14 mouse cellular contexts compared by ENCODE assay signal in genomic region chr7:75498627-75499026, GRCm38 (mm10). TPM values are rescaled to one million over a fixed set of nuclear protein-coding genes. Genes with fewer than 3 reads are reported as not detected.
DNase-seq lines count a peak whose midpoint lies in the region; ATAC-seq and TF ChIP-seq lines count a peak whose summit lies in the region.
"Had no signal": no experiment of that assay in that cellular context is flagged by ENCODE, and none has a peak within 500 bp of the region (broad histone marks: within the 10 kb centered on the region; RNA-seq: fewer than 3 reads in every experiment).

No protein-coding gene starts in this region.

- no peaks in the 10 kb centered on the region for H3K27me3 ChIP-seq in heart, embryonic 15.5 days
- H3K27me3 ChIP-seq in small intestine, adult 2 months (ENCODE audit: control insufficient read depth, insufficient read depth, low read length): no peaks in the 10 kb centered on the region
- H3K27me3 ChIP-seq in limb, embryonic 10.5 days (ENCODE audit: low read depth, poor library complexity, severe bottlenecking): no peaks in the 10 kb centered on the region

- H3K9me3 ChIP-seq in heart, embryonic 15.5 days (replicated peaks): no peaks in the 10 kb centered on the region
- H3K9me3 ChIP-seq in limb, embryonic 10.5 days (replicated peaks): no peaks in the 10 kb centered on the region

- no peak overlapping the region for H3K4me2 ChIP-seq in heart, embryonic 15.5 days

- H3K36me3 ChIP-seq in heart, embryonic 15.5 days: no peaks in the 10 kb centered on the region
- no peaks in the 10 kb centered on the region for H3K36me3 ChIP-seq in small intestine, adult 2 months (ENCODE audit: control insufficient read depth, insufficient read depth, low read length)
- H3K36me3 ChIP-seq in limb, embryonic 10.5 days: no peaks in the 10 kb centered on the region

- intact Hi-C loops in heart, postnatal 36 days (cut with DNase I): loop anchor here (5.0 kb wide), 1 partner anchor 41 kb away; the partner anchor contains the start of gene Akap13
- intact Hi-C loops in left cerebral cortex, postnatal 10 days (cut with DNase I): no loop called here

- peaks cover 49% of the 10 kb centered on the region for H3K4me1 ChIP-seq in heart, embryonic 15.5 days (replicated peaks)
- peaks cover 27% of the 10 kb centered on the region; the same call in 1 of the 2 replicates for H3K4me1 ChIP-seq in small intestine, adult 2 months (ENCODE audit: control insufficient read depth, insufficient read depth, insufficient read length, low read length)
- 0 out of 2 replicates have a peak, but pooled peaks cover 3% of the 10 kb centered on the region for H3K4me1 ChIP-seq in limb, embryonic 10.5 days

- no peak overlapping the region for H3K4me3 ChIP-seq in heart, embryonic 15.5 days
- no peak overlapping the region for H3K4me3 ChIP-seq in small intestine, adult 2 months (ENCODE audit: low read depth, low read length)
- no peak overlapping the region for H3K4me3 ChIP-seq in limb, embryonic 10.5 days

- peak; percentile 24 to 46 for DNase-seq in heart, adult 9 months (ENCODE audit: low spot score in 2 of 2)
- no peak for DNase-seq in heart, postnatal 36 days
- peak; percentile 86 for DNase-seq in kidney, adult 9 months
- no peak for DNase-seq in limb, embryonic 10.5 days (ENCODE audit: low spot score)
- no peak for DNase-seq in left cerebral cortex, postnatal 10 days (ENCODE audit: extremely low spot score in 1 of 2, low spot score in 2 of 2)
- DNase-seq: adrenal gland, adult 2 months; B cell, adult 2 months; lung, postnatal 14 days; right cerebral cortex, postnatal 25 days had no signal

- TF ChIP-seq POLR2A in small intestine, adult 2 months (IDR thresholded peaks at IDR 0.05; ENCODE audit: low read depth, low read length): no peak

- no peak overlapping the region for H3K9ac ChIP-seq in heart, embryonic 15.5 days

- 32% methylated on average over 5 of the region's 5 CpGs for WGBS in heart, embryonic 15.5 days
- WGBS in small intestine, adult 2 months: 13% methylated on average over 5 of the region's 5 CpGs
- 83% methylated on average over 5 of the region's 5 CpGs for WGBS in limb, embryonic 10.5 days

- H3K27ac ChIP-seq in heart, embryonic 15.5 days: peak overlapping the region; percentile 9
- H3K27ac ChIP-seq in small intestine, adult 2 months (ENCODE audit: insufficient read depth, low read depth, low read length): peak overlapping the region; percentile 76
- no peak overlapping the region for H3K27ac ChIP-seq in limb, embryonic 10.5 days

- no peak for TF ChIP-seq CTCF in small intestine, adult 2 months (IDR thresholded peaks at IDR 0.05; ENCODE audit: extremely low read depth, insufficient read length, insufficient replicate concordance, low read depth, low read length)

- no peak for ATAC-seq in heart, embryonic 15.5 days (replicated peaks; ENCODE audit: insufficient number of reproducible peaks, insufficient read depth, low FRiP score, low read depth)
- ATAC-seq in granulocyte monocyte progenitor cell, adult 5-6 weeks (replicated peaks; ENCODE audit: poor library complexity, severe bottlenecking): no peak
- ATAC-seq: hindbrain, embryonic 16.5 days; midbrain, embryonic 16.5 days had no signal

RNA-seq across cellular contexts. Expression of gene Akap13, which starts 43.3 kb away (rescaled TPM):
- 10 to 100 TPM; 73.7 to 88.3 TPM for total RNA-seq in heart, postnatal 36 days (2021)
- 43.4 and 48.0 TPM in 2 replicates for polyA plus RNA-seq in heart, embryonic 15.5 days (2015; fragmentation: Nextera tagmentation; extraction: Ambion mirVana)
- 6.9 and 15.8 TPM in 2 replicates for polyA plus RNA-seq in small intestine, adult 2 months (2012; rRNA removed)
- polyA plus RNA-seq in limb, embryonic 10.5 days (2016; fragmentation: Nextera tagmentation; extraction: Ambion mirVana): 24.3 and 31.2 TPM in 2 replicates
- total RNA-seq in left cerebral cortex, postnatal 10 days (2021): 10 to 100 TPM; 23.3 to 25.8 TPM
- total RNA-seq in granulocyte monocyte progenitor cell, adult 5-6 weeks (2014; fragmentation: Nextera tagmentation): 96.0 and 101 TPM in 2 replicates
- 148 and 178 TPM in 2 replicates for total RNA-seq in granulocyte monocyte progenitor cell, adult 5-6 weeks (2017)

Comparison
In these comparisons a context has a peak if more than half of its experiments do, and no peak if none do; other contexts are left out.
1. DNase-seq: peak in heart, adult 9 months (2 of 2) and kidney, adult 9 months (single experiment); none in heart, postnatal 36 days (0 of 2), limb, embryonic 10.5 days (single experiment) and left cerebral cortex, postnatal 10 days (0 of 2).